Mouse (Mus musculus): ENCODE measurements around the gene Trappc4. TPM values are rescaled to one million over a fixed set of nuclear protein-coding genes. Genes with fewer than 3 reads are reported as not detected.
"Not testable (repeated sequence)": the region's sequence is repeated elsewhere in the genome, so short reads cannot be mapped to it uniquely, and the experiment has no call there.

Trappc4 gene
- total RNA-seq, 2 experiments from 2014 or later = 34.9 to 35.1 TPM

DNA sequence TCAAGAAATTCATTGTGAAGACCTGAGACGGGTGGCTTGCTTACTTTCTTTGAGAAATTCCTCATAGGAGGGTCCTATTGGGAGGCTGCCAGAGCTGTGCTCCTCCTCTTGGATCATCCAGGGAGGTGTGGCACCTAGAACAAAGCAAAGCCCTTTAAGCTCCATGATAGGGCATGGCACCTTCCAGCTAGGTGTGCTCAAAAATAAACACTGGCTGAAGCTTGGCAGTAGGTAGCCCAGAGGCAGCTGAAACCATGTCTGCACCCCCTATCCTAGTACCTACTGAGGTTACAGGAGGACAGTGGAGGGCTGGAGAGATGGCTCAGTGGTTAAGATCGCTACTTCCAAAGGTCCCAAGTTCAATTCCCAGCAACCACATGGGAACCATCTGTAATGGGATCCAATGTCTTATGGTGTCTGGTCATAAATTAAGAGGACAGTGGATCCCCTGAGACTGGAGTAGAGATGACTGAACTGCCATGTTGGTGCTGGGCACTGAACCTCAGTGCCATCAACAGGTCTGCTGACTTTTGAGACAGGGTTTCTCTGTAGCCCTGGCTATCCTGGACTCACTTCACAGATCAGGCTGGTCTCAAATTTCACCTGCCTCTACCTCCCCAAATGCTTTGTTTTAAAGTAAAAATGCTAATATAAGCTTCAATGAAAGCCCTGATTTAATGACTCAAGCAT is 3.4 kb upstream of the Trappc4 start:
- DNase-seq (ENCODE audit: low spot score) = no peak
- intact Hi-C loops (cut with DNase I) = no loop called here

GRCm38 (mm10) chr9:44408693-44409092 is 1.3 kb upstream of the Trappc4 start:
- intact Hi-C loops (cut with DNase I); DNase-seq (ENCODE audit: low spot score): not testable (repeated sequence)

- intact Hi-C loops (cut with DNase I) = no loop called here
- no peak for DNase-seq (ENCODE audit: low spot score)
These were observed 325 bp upstream of the Trappc4 start for GRCm38 (mm10) chr9:44407752-44408097.

GRCm38 (mm10) chr9:44405011-44405410 is 2.4 kb downstream of the Trappc4 start:
- no peak for DNase-seq (ENCODE audit: low spot score)
- intact Hi-C loops (cut with DNase I) = no loop called here

- no peak for DNase-seq (ENCODE audit: low spot score)
- intact Hi-C loops (cut with DNase I) = no loop called here
These were observed 6.3 kb downstream of the Trappc4 start for GRCm38 (mm10) chr9:44401081-44401480.

DNA sequence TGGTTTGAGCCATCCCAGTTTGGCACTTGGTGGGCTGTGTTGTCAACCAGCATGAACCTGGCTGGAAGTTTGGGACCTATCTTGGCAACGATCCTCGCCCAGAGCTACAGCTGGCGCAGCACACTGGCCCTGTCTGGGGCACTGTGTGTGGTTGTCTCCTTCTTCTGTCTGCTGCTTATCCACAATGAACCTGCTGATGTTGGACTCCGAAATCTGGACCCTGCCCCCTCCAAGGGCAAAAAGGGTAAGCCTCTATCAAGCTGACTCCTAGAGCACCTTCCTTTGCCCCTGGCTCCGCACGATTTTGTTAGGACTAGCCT is 7.6 kb downstream of the Trappc4 start:
- intact Hi-C loops (cut with DNase I) = no loop called here
- no peak for DNase-seq (ENCODE audit: low spot score)

GRCm38 (mm10) chr9:44399114-44399794 is 8.1 kb downstream of the Trappc4 start:
- DNase-seq (ENCODE audit: low spot score) = no peak
- intact Hi-C loops (cut with DNase I) = no loop called here

- intact Hi-C loops (cut with DNase I) = no loop called here
- no peak for DNase-seq (ENCODE audit: low spot score)
These were observed 8.8 kb downstream of the Trappc4 start for GRCm38 (mm10) chr9:44398551-44398950.

DNA sequence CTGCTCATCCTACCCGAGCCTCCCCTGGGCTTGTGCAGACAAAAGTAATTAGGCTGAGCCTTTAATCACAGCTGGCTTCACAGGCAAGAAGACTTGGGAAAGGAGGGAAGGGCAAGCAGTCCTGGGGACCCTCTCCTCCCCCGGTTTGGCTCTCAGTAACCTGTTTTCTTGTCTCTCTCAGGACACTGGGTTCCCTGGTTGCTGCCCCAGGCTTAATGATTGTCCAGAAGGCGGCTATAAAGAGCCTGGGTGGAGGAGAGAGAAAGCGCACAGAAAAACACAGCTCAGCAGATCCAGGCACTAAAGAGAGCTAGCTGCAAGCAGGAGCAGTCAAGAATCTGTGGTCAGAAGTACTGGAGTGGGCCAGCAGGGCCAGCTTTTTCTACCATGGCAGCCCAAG is 9.3 kb downstream of the Trappc4 start:
- DNase-seq (ENCODE audit: low spot score) = no peak
- intact Hi-C loops (cut with DNase I) = no loop called here

GRCm38 (mm10) chr9:44396684-44397411 is 10.6 kb downstream of the Trappc4 start, which contains the start of gene Slc37a4:
TSS of gene Slc37a4 (plus strand) at chr9:44396852.
- intact Hi-C loops (cut with DNase I) = no loop called here
- peak; percentile 95 for DNase-seq (ENCODE audit: low spot score)

- intact Hi-C loops (cut with DNase I) = loop anchor here (2.0 to 5.0 kb wide), 3 partner anchors 151 to 404 kb away; partner anchors contain the start of gene Ccdc153
- no peak for DNase-seq (ENCODE audit: low spot score)
These were observed 15.9 kb downstream of the Trappc4 start for GRCm38 (mm10) chr9:44391466-44391865.

- DNase-seq (ENCODE audit: low spot score) = no peak
- intact Hi-C loops (cut with DNase I) = loop anchor here (5.0 kb wide), 1 partner anchor 97 kb away; no protein-coding TSS in a partner anchor
These were observed 18.1 kb downstream of the Trappc4 start for GRCm38 (mm10) chr9:44389273-44389672.

GRCm38 (mm10) chr9:44387221-44387620 is 20.2 kb downstream of the Trappc4 start:
- no peak for DNase-seq (ENCODE audit: low spot score)
- intact Hi-C loops (cut with DNase I) = loop anchor here (5.0 kb wide), 1 partner anchor 95 kb away; no protein-coding TSS in a partner anchor

DNA sequence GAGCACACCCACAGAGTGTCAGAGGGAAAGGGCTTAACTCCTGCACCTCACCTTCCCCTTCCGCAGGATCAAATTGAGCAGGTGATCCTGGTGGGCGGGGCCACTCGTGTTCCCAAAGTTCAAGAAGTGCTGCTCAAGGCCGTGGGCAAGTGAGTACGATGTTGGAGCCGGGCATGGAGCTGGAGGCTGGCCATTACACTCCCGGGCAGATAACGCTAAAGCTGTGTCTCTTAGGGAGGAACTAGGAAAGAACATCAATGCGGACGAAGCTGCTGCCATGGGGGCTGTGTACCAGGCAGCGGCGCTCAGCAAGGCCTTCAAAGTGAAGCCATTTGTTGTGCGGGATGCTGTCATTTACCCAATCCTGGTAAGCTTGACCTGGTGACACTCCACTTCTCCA is 22.8 kb downstream of the Trappc4 start:
- no peak for DNase-seq (ENCODE audit: low spot score)
- intact Hi-C loops (cut with DNase I) = no loop called here

DNA sequence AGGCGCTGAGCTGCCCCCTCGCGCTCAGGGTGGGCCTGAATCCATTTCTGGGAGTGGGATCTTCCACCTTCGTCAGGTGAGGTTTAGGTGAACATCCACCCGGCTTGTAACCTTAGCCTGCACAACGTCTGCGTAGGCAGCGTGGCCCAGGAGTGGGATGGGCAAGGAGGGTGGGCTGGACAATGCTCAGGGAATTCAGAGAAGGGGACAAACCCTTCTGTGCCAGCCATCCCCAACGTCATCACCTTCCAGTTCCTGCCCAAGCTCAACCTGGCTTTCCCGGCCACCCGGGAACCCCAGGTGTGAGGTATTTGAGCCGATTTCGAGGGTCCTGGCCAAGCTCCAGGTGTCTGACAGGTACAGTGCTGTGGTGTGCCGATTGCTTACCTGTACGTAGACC is 27.5 kb downstream of the Trappc4 start:
- DNase-seq (ENCODE audit: low spot score) = no peak
- intact Hi-C loops (cut with DNase I) = no loop called here

DNA sequence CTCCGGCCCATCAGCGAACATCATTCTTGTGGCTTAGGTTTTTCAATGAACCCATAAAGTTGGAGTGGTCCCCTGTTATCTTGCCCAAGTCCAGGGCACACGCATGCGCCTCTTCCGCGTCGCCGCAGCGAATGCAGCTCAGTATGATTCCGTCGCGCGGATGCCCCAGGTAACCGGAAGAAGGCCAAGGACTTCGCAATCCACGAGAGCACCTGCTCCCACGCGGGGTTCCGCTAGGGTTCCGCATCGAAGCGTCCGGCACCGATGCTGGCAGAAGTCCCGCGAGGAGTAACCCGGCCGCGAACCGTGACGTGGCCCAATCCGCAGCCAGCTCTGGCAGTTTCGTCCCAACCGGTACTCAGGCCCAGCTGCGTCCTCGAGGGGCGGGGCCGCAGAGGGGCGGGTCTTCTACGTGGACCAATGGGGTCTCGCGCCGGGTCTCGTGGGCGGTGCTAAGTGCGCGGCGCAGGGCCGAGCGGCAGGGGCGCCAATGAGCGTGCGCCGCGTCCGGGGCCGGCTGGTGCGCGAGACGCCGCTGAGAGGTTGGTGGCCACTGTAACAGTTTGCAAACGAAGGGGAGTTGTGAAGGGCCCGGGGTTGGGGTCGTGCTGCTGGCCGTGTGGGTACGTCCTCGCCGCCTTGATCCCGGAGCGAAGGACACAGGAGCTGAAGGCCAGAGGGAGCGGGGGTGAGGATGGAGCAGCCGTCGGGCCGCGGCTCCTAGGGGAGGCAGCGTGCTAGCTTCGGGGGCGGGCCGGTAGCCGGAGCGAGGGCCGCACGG is 28.2 kb downstream of the Trappc4 start, which contains the start of gene Hyou1:
Gene Hyou1 (plus strand): TSS at position 437 of the 781 bp plus-strand sequence.
- DNase-seq (ENCODE audit: low spot score) = peak; percentile 98
- intact Hi-C loops (cut with DNase I) = no loop called here

DNA sequence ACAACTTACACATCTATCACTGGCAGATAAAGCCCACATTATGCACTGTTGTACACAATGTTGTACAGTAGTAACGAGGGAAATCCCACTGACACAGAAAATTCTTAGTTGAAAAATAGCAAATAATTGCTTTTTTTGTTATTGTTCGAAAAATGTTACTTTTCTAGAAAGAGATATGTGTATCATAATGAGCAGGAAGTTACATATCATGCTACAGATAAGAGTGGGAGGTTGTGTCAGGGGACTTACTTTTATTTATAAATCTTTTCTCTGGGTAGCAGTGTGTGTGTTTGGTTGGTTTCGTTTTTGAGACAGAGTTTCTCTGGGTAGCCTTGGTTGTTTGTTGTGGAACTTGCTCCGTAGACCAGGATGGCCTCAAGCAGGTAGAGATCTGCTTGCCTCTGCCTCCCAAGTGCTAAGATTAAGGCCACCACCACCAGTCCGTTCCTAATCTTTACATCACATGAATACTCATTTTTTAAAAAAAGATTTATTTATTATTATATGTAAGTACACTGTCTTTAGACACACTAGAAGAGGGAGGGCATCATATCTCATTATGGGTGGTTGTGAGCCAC is 29.2 kb downstream of the Trappc4 start:
- intact Hi-C loops (cut with DNase I) = no loop called here
- no peak for DNase-seq (ENCODE audit: low spot score)

- intact Hi-C loops (cut with DNase I); DNase-seq (ENCODE audit: low spot score): not testable (repeated sequence)
These were observed 30.1 kb downstream of the Trappc4 start for GRCm38 (mm10) chr9:44377335-44377734.

GRCm38 (mm10) chr9:44376141-44376540 is 31.3 kb downstream of the Trappc4 start:
- intact Hi-C loops (cut with DNase I) = no loop called here
- no peak for DNase-seq (ENCODE audit: low spot score)

DNA sequence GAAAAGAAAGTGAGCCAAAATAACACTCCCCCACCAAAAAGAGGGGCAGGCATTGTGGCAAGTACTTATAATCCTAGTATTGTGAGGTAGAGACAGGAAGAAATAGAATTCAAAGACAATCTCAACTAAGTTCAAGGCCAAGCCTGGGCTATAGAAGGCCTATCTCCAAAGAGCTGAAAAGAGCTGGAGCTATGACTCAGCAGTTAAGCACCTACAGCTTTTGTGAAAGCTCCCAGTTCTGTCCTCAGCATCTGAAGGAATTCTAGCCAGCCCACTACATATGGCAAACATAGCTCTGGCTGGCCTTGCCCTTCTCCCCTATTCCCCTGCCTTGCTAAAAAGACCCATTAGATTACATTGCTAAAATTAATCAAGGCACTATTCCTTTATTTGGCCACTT is 34.0 kb downstream of the Trappc4 start:
- no peak for DNase-seq (ENCODE audit: low spot score)
- intact Hi-C loops (cut with DNase I) = no loop called here
